Mouse (Mus musculus): ENCODE data around the gene Midn. TPM values are rescaled to one million over a fixed set of nuclear protein-coding genes. Genes with fewer than 3 reads are reported as not detected.

Gene Midn
- total and polyA plus RNA-seq, 3 experiments = 8.1 to 26.7 TPM; not detected in 1

- TF ChIP-seq MAX (IDR thresholded peaks at IDR 0.05; ENCODE audit: low read length) (0 out of 2 replicates have a peak, but pooled peaks have one; percentile 29), USF1 (IDR thresholded peaks at IDR 0.05; ENCODE audit: low read depth, low read length) (no peak), ZMIZ1 (IDR thresholded peaks at IDR 0.05; ENCODE audit: low read depth, low read length) (peak; percentile 61; the same call in 1 of the 2 replicates), MYC (IDR thresholded peaks at IDR 0.05; ENCODE audit: low read depth, low read length) (peak; percentile 73; the same call in 1 of the 2 replicates), EP300 (IDR thresholded peaks at IDR 0.05; ENCODE audit: low read depth in 1 of 2, low read length in 2 of 2) (no peak; a peak in 2 of 4 replicates), GABPA (IDR thresholded peaks at IDR 0.05; ENCODE audit: low read depth, low read length) (no peak), SMC3 (IDR thresholded peaks at IDR 0.05; ENCODE audit: low read depth, low read length) (peak; percentile 63), ELF1 (IDR thresholded peaks at IDR 0.05; ENCODE audit: low read depth, low read length) (0 out of 2 replicates have a peak, but pooled peaks have one; percentile 22)
These were observed 678 bp downstream of the Midn start (continued) for GRCm38 (mm10) chr10:80148610-80149290.

GRCm38 (mm10) chr10:80149291-80150225 is 1.5 kb downstream of the Midn start:
- DNase-seq (ENCODE audit: low read depth, low spot score) = peak; percentile 99
- H3K9me3 ChIP-seq (replicated peaks; ENCODE audit: insufficient read depth, low read length) = no peaks in the 10 kb centered on the region
- H3K4me1 ChIP-seq (ENCODE audit: control insufficient read depth in 1 of 2, insufficient read depth in 2 of 2, low read length in 2 of 2) = peaks cover 0 to 44% of the 10 kb centered on the region in 2 experiments; a peak in 2 of 4 replicates
- H3K9ac ChIP-seq (ENCODE audit: control insufficient read depth, low read depth, low read length, poor library complexity, severe bottlenecking) = peak overlapping the region; percentile 87
- H3K27ac ChIP-seq (ENCODE audit: control insufficient read depth, low read depth, low read length) = peak overlapping the region; percentile 86
- H3K27me3 ChIP-seq (ENCODE audit: control insufficient read depth in 1 of 2, insufficient read depth in 2 of 2, low read length in 2 of 2) = no peaks in the 10 kb centered on the region
- peaks cover 32% of the 10 kb centered on the region for H3K79me2 ChIP-seq (ENCODE audit: control insufficient read depth, insufficient read depth, low read length, poor library complexity)
- peak overlapping the region; percentile 84 to 90 for H3K4me3 ChIP-seq (ENCODE audit: control insufficient read depth in 1 of 2, insufficient read depth in 1 of 2, low read depth in 2 of 2, low read length in 2 of 2)
- peaks cover 0 to 20% of the 10 kb centered on the region in 2 experiments; a peak in 2 of 4 replicates for H3K36me3 ChIP-seq (ENCODE audit: control insufficient read depth in 1 of 2, insufficient read depth in 2 of 2, low read length in 2 of 2)
- TF ChIP-seq NRF1 (IDR thresholded peaks at IDR 0.05; ENCODE audit: insufficient read depth, low read depth, low read length, poor library complexity, severe bottlenecking) = no peak
- TF ChIP-seq MAX (IDR thresholded peaks at IDR 0.05; ENCODE audit: low read length) = peak; percentile 85
- no peak for TF ChIP-seq RAD21 (IDR thresholded peaks at IDR 0.05; ENCODE audit: low read depth, low read length)
- TF ChIP-seq MAFK (IDR thresholded peaks at IDR 0.05; ENCODE audit: borderline replicate concordance, low read depth, low read length) = no peak
- peak; percentile 31; the same call in 1 of the 2 replicates for TF ChIP-seq CHD2 (IDR thresholded peaks at IDR 0.05; ENCODE audit: low read length)
- TF ChIP-seq E2F4 (IDR thresholded peaks at IDR 0.05; ENCODE audit: borderline replicate concordance, low read depth, low read length) = no peak
- TF ChIP-seq KAT2A (conservative IDR thresholded peaks at IDR 0.05; ENCODE audit: low read depth, low read length) = no peak; the same call in 1 of the 2 replicates
- TF ChIP-seq JUND (IDR thresholded peaks at IDR 0.05; ENCODE audit: low read depth, low read length) = no peak
- peak; percentile 26; the same call in 1 of the 2 replicates for TF ChIP-seq POLR2AphosphoS2 (IDR thresholded peaks at IDR 0.05; ENCODE audit: low read length)
- TF ChIP-seq MXI1 (IDR thresholded peaks at IDR 0.05; ENCODE audit: low read depth, low read length) = peak; percentile 84
- TF ChIP-seq UBTF (IDR thresholded peaks at IDR 0.05; ENCODE audit: borderline replicate concordance, insufficient read depth, low read depth, low read length) = 0 out of 2 replicates have a peak, but pooled peaks have one; percentile 49
- TF ChIP-seq POLR2AphosphoS5 (IDR thresholded peaks at IDR 0.05; ENCODE audit: borderline replicate concordance, low read depth, low read length) = no peak
- no peak for TF ChIP-seq CHD1 (IDR thresholded peaks at IDR 0.05; ENCODE audit: low read depth, low read length)
- no peak for TF ChIP-seq CTCF (IDR thresholded peaks at IDR 0.05 in 2 of 3, conservative IDR thresholded peaks at IDR 0.05 in 1 of 3; ENCODE audit: control insufficient read depth in 1 of 3, insufficient read depth in 1 of 3, low read depth in 2 of 3, low read length in 3 of 3, poor library complexity in 1 of 3, severe bottlenecking in 1 of 3)
- no peak for TF ChIP-seq MYC (IDR thresholded peaks at IDR 0.05; ENCODE audit: low read depth, low read length)
- TF ChIP-seq MEF2A (IDR thresholded peaks at IDR 0.05; ENCODE audit: extremely low read depth, insufficient replicate concordance, low read depth, low read length, poor library complexity, severe bottlenecking) = no peak
- peak; percentile 96 for TF ChIP-seq SIN3A (IDR thresholded peaks at IDR 0.05; ENCODE audit: low read length)
- peak; percentile 91 for TF ChIP-seq USF1 (IDR thresholded peaks at IDR 0.05; ENCODE audit: low read depth, low read length)
- TF ChIP-seq HCFC1 (IDR thresholded peaks at IDR 0.05; ENCODE audit: low read depth, low read length) = peak; percentile 66
- TF ChIP-seq ZKSCAN1 (IDR thresholded peaks at IDR 0.05; ENCODE audit: low read depth, low read length) = no peak
- TF ChIP-seq RCOR1 (IDR thresholded peaks at IDR 0.05; ENCODE audit: low read depth, low read length) = 0 out of 2 replicates have a peak, but pooled peaks have one; percentile 2
- no peak for TF ChIP-seq MYB (IDR thresholded peaks at IDR 0.05; ENCODE audit: low read depth, low read length)
- TF ChIP-seq ETS1 (IDR thresholded peaks at IDR 0.05; ENCODE audit: low read depth, low read length) = peak; percentile 52; the same call in 1 of the 2 replicates
- TF ChIP-seq ZNF384 (IDR thresholded peaks at IDR 0.05; ENCODE audit: low read depth, low read length) = peak; percentile 98
- TF ChIP-seq SMC3 (IDR thresholded peaks at IDR 0.05; ENCODE audit: low read depth, low read length) = no peak

All from MEL (cell line).